Mouse (Mus musculus) intestine, embryonic 15.5 days (tissue): Measurements from ENCODE around the gene Pfkl. TPM values are rescaled to one million over a fixed set of nuclear protein-coding genes. Genes with fewer than 3 reads are reported as not detected.

Source experiments
- ATAC-seq: fragments of 200-750 bp; cut with Nextera tagmentation; 2 replicates; pipeline ENCODE4 v1.8.0; 2017; ENCODE audit warnings: moderate TSS enrichment, moderate library complexity
- H3K27ac ChIP-seq: fragments of 300-500 bp; sonication (generic); 2 replicates; pipeline ENCODE4 v1.5.1; 2015; ENCODE audit warnings: mild to moderate bottlenecking, inconsistent platforms
- H3K27me3 ChIP-seq: fragments of 300-500 bp; sonication (generic); replicated peaks from 2 replicates; pipeline ENCODE4 v1.6.1; 2015; ENCODE audit warnings: inconsistent platforms
- H3K36me3 ChIP-seq: fragments of 300-500 bp; sonication (generic); 2 replicates; pipeline ENCODE4 v1.6.1; 2015; ENCODE audit warnings: inconsistent platforms
- H3K4me1 ChIP-seq: fragments of 300-500 bp; sonication (generic); replicated peaks from 2 replicates; pipeline ENCODE4 v1.6.1; 2015; ENCODE audit warnings: inconsistent platforms
- H3K4me2 ChIP-seq: fragments of 300-500 bp; sonication (generic); replicated peaks from 2 replicates; pipeline ENCODE4 v1.6.1; 2015; ENCODE audit warnings: mild to moderate bottlenecking, inconsistent platforms
- H3K4me3 ChIP-seq: fragments of 300-500 bp; sonication (generic); replicated peaks from 2 replicates; pipeline ENCODE4 v1.5.1; 2015; ENCODE audit warnings: inconsistent platforms
- H3K9ac ChIP-seq: fragments of 300-500 bp; sonication (generic); 2 replicates; pipeline ENCODE4 v1.6.1; 2015; ENCODE audit warnings: inconsistent platforms
- H3K9me3 ChIP-seq: fragments of 300-500 bp; sonication (generic); 2 replicates; pipeline ENCODE4 v1.6.1; 2016; ENCODE audit warnings: inconsistent platforms
- WGBS: fragments of 180-500 bp; shearing (Covaris S2); methylation state at CpG from one replicate; pipeline ENCODE4 v1.1.7; 2015; 5-methylcytosine and 5-hydroxymethylcytosine counted together
- polyA plus RNA-seq: library from polyadenylated mRNA; unstranded; fragments of >200 nt; fragmentation: Nextera tagmentation; extraction: Ambion mirVana; gene quantifications from 2 replicates; pipeline ENCODE4 v1.2.1, GENCODE M21; 2015

Pfkl gene
- polyA plus RNA-seq: 252 and 254 TPM in 2 replicates

GRCm38 (mm10) chr10:78009945-78010293, at the start of gene Pfkl:
Gene Pfkl, minus strand, starts transcription at chr10:78010083.
- 0% methylated on average over 9 of the region's 9 CpGs for WGBS
- H3K36me3 ChIP-seq: no peaks in the 10 kb centered on the region
- ATAC-seq: peak; percentile 20; the same call in 1 of the 2 replicates
- peaks cover 38% of the 10 kb centered on the region for H3K4me1 ChIP-seq
- no peaks in the 10 kb centered on the region for H3K9me3 ChIP-seq
- peak within 1 kb of the TSS; percentile 99 for H3K27ac ChIP-seq
- peak within 1 kb of the TSS; percentile 87 for H3K4me2 ChIP-seq
- H3K4me3 ChIP-seq: peak within 1 kb of the TSS; percentile 74
- peak within 1 kb of the TSS; percentile 91 for H3K9ac ChIP-seq
- no peaks in the 10 kb centered on the region for H3K27me3 ChIP-seq

- WGBS: 87% methylated on average over 8 of the region's 8 CpGs
- Histone ChIP-seq H3K4me1 (no peaks in the 10 kb centered on the region), H3K27ac (no peak overlapping the region), H3K9me3 (no peaks in the 10 kb centered on the region), H3K4me3 (no peak overlapping the region), H3K36me3 (no peaks in the 10 kb centered on the region), H3K9ac (no peak overlapping the region), H3K27me3 (no peaks in the 10 kb centered on the region), H3K4me2 (no peak overlapping the region)
- no peak for ATAC-seq
Observed at GRCm38 (mm10) chr10:78057056-78057455, 47.2 kb upstream of the Pfkl start.

GRCm38 (mm10) chr10:78054633-78055565, 45.0 kb upstream of the Pfkl start:
- Histone ChIP-seq H3K4me3 (no peak overlapping the region), H3K4me1 (no peaks in the 10 kb centered on the region), H3K9me3 (no peaks in the 10 kb centered on the region), H3K4me2 (no peak overlapping the region), H3K9ac (no peak overlapping the region), H3K27ac (no peak overlapping the region), H3K27me3 (no peaks in the 10 kb centered on the region), H3K36me3 (no peaks in the 10 kb centered on the region)
- 0 out of 2 replicates have a peak, but pooled peaks have one; percentile 23 for ATAC-seq
- 60% methylated on average over 19 of the region's 19 CpGs for WGBS

GRCm38 (mm10) chr10:78049519-78050035, 39.7 kb upstream of the Pfkl start:
- ATAC-seq: no peak
- Histone ChIP-seq H3K27me3 (no peaks in the 10 kb centered on the region), H3K4me3 (no peak overlapping the region), H3K36me3 (no peaks in the 10 kb centered on the region), H3K9me3 (no peaks in the 10 kb centered on the region), H3K9ac (no peak overlapping the region), H3K4me2 (no peak overlapping the region), H3K27ac (no peak overlapping the region), H3K4me1 (no peaks in the 10 kb centered on the region)
- WGBS: 51% methylated on average over 11 of the region's 11 CpGs

GRCm38 (mm10) chr10:78048061-78048730, 38.3 kb upstream of the Pfkl start:
- Histone ChIP-seq H3K4me3 (no peak overlapping the region), H3K9ac (no peak overlapping the region), H3K27ac (no peak overlapping the region), H3K4me2 (no peak overlapping the region), H3K4me1 (peaks cover 6% of the 10 kb centered on the region), H3K36me3 (no peaks in the 10 kb centered on the region), H3K27me3 (0 out of 2 replicates have a peak, but pooled peaks cover 2% of the 10 kb centered on the region), H3K9me3 (no peaks in the 10 kb centered on the region)
- WGBS: 79% methylated on average over 9 of the region's 10 CpGs
- no peak for ATAC-seq

GRCm38 (mm10) chr10:78046388-78046787, 36.5 kb upstream of the Pfkl start:
- Histone ChIP-seq H3K9ac (no peak overlapping the region), H3K4me2 (no peak overlapping the region), H3K27ac (no peak overlapping the region), H3K27me3 (0 out of 2 replicates have a peak, but pooled peaks cover 6% of the 10 kb centered on the region), H3K9me3 (no peaks in the 10 kb centered on the region), H3K4me1 (peaks cover 10% of the 10 kb centered on the region), H3K4me3 (no peak overlapping the region), H3K36me3 (no peaks in the 10 kb centered on the region)
- WGBS: 83% methylated on average over 4 of the region's 4 CpGs
- ATAC-seq: no peak

- WGBS: 75% methylated on average over 1 of the region's 1 CpGs
- H3K4me3 ChIP-seq: no peak overlapping the region
- no peaks in the 10 kb centered on the region for H3K36me3 ChIP-seq
- no peak overlapping the region for H3K27ac ChIP-seq
- no peak overlapping the region for H3K4me2 ChIP-seq
- 0 out of 2 replicates have a peak, but pooled peaks cover 6% of the 10 kb centered on the region for H3K27me3 ChIP-seq
- H3K9me3 ChIP-seq: no peaks in the 10 kb centered on the region
- H3K4me1 ChIP-seq: peaks cover 10% of the 10 kb centered on the region
- H3K9ac ChIP-seq: no peak overlapping the region
- no peak for ATAC-seq
Observed at GRCm38 (mm10) chr10:78044531-78044930, 34.6 kb upstream of the Pfkl start.

- peak within 1 kb of the TSS; percentile 14 for H3K9ac ChIP-seq
- H3K4me3 ChIP-seq: peak within 1 kb of the TSS; percentile 21
- no peaks in the 10 kb centered on the region for H3K9me3 ChIP-seq
- peaks cover 10% of the 10 kb centered on the region for H3K4me1 ChIP-seq
- H3K4me2 ChIP-seq: peak within 1 kb of the TSS; percentile 63
- peak; percentile 85 for ATAC-seq
- no peaks in the 10 kb centered on the region for H3K36me3 ChIP-seq
- H3K27ac ChIP-seq: no peak within 1 kb of the TSS
- WGBS: 3% methylated on average over 27 of the region's 27 CpGs
- 0 out of 2 replicates have a peak, but pooled peaks cover 6% of the 10 kb centered on the region for H3K27me3 ChIP-seq
Observed at GRCm38 (mm10) chr10:78043406-78043836, 33.5 kb upstream of the Pfkl start, which contains the start of gene Aire. Gene Aire, minus strand, starts transcription at chr10:78043610.

- 66% methylated on average over 13 of the region's 14 CpGs for WGBS
- H3K27ac ChIP-seq: no peak overlapping the region
- no peaks in the 10 kb centered on the region for H3K36me3 ChIP-seq
- peak; percentile 50 for ATAC-seq
- 0 out of 2 replicates have a peak, but pooled peaks cover 6% of the 10 kb centered on the region for H3K27me3 ChIP-seq
- peak overlapping the region; percentile 21 for H3K4me3 ChIP-seq
- peaks cover 10% of the 10 kb centered on the region for H3K4me1 ChIP-seq
- H3K9me3 ChIP-seq: no peaks in the 10 kb centered on the region
- peak overlapping the region; percentile 63 for H3K4me2 ChIP-seq
- H3K9ac ChIP-seq: peak overlapping the region; percentile 14; the same call in 1 of the 2 replicates
Observed at GRCm38 (mm10) chr10:78042697-78043405, 33.0 kb upstream of the Pfkl start.

DNA sequence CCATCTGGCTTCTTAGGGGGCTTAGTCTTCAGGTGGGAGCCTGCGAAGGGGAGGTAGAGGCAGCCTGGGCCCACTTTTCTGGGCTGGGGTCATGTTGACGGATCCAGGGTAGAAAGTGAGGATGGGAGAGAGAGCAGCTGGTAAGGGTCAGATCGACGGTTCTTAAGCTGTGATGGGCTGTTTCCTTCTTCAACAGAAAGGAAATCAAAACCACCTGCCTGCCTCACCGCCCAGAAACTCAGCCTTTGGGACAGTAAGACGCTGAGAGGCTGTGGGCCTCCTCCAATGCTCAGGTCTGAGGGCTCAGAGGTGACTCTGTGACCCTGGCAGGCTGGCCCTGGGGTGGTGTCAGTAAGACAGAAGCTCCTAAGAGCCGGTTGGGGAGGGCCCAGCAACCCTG, 32.2 kb upstream of the Pfkl start:
- Histone ChIP-seq H3K4me2 (no peak overlapping the region), H3K4me3 (no peak overlapping the region), H3K36me3 (no peaks in the 10 kb centered on the region), H3K4me1 (peaks cover 10% of the 10 kb centered on the region), H3K27me3 (0 out of 2 replicates have a peak, but pooled peaks cover 6% of the 10 kb centered on the region), H3K9me3 (no peaks in the 10 kb centered on the region), H3K9ac (no peak overlapping the region), H3K27ac (no peak overlapping the region)
- no peak for ATAC-seq
- 75% methylated on average over 7 of the region's 7 CpGs for WGBS

GRCm38 (mm10) chr10:78041647-78042046, 31.8 kb upstream of the Pfkl start, which contains the start of gene Dnmt3l:
Gene Dnmt3l, plus strand, starts transcription at chr10:78041947.
- WGBS: 92% methylated on average over 5 of the region's 5 CpGs

More at GRCm38 (mm10) chr10:78041647-78042046, 31.8 kb upstream of the Pfkl start, which contains the start of gene Dnmt3l:
- Histone ChIP-seq H3K4me1 (peaks cover 10% of the 10 kb centered on the region), H3K9me3 (no peaks in the 10 kb centered on the region), H3K27me3 (0 out of 2 replicates have a peak, but pooled peaks cover 6% of the 10 kb centered on the region), H3K4me3 (no peak within 1 kb of the TSS), H3K4me2 (no peak within 1 kb of the TSS; the same call in 1 of the 2 replicates), H3K36me3 (no peaks in the 10 kb centered on the region), H3K9ac (no peak within 1 kb of the TSS), H3K27ac (no peak within 1 kb of the TSS)
- no peak for ATAC-seq
